Comparison of ENCODE assay signal across 27 mouse cellular contexts in the genomic region with DNA sequence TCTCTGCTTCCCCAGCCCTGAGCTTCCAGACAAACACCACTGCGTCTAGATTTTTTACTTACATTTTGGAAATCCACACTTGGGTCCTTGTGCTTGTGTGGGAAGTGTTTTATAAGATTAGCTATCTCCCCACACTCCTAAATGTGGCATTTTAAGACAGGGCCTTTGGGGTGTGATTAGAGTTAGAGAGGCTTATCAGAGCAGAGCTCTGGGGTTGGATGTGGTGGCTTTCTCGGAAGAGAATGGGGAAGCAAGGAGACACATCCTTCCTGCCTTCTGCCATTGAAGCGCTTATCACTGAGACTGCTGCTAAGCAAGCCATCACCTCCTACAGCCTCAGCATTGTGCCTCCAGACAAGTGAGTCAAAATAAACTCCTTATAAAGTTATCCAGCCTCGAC. TPM values are rescaled to one million over a fixed set of nuclear protein-coding genes. Genes with fewer than 3 reads are reported as not detected.
DNase-seq lines count a peak whose midpoint lies in the region; ATAC-seq and TF ChIP-seq lines count a peak whose summit lies in the region.
"Had no signal": no experiment of that assay in that cellular context is flagged by ENCODE, and none has a peak within 500 bp of the region (broad histone marks: within the 10 kb centered on the region; RNA-seq: fewer than 3 reads in every experiment).

No protein-coding gene starts in this region.

- DNase-seq in liver, embryonic 13.5 days: no peak
- no peak for DNase-seq in liver, embryonic 11.5 days (ENCODE audit: low spot score)
- peak; percentile 89 for DNase-seq in MEL (ENCODE audit: low read depth, low spot score)
- no peak for DNase-seq in hindbrain, postnatal 0 days (ENCODE audit: low spot score)
- DNase-seq in hindbrain, embryonic 11.5 days (ENCODE audit: low spot score): no peak
- no peak for DNase-seq in yolk sac, embryonic 10.5 days (ENCODE audit: low spot score)
- DNase-seq: adrenal gland, postnatal 14 days; cerebellum, adult 11 months; cerebellum, adult 2 months; cerebellum, adult 9-11 months; cerebellum, postnatal 25 days; embryo, embryonic 11 days; gastrocnemius, postnatal 25 days; heart, adult 2 months; heart, postnatal 14 days; heart, postnatal 4 days had no signal

- TF ChIP-seq EP300 in MEL (IDR thresholded peaks at IDR 0.05; ENCODE audit: low read depth in 1 of 2, low read length in 2 of 2): peak; percentile 95 to 96

- 8% methylated on average over 4 of the region's 4 CpGs for WGBS in liver, embryonic 13.5 days (ENCODE audit: insufficient replicate concordance)
- 28% methylated on average over 4 of the region's 4 CpGs for whole genome bisulfite sequencing in liver, embryonic 11.5 days
- 83% methylated on average over 4 of the region's 4 CpGs for WGBS in hindbrain, postnatal 0 days
- whole genome bisulfite sequencing in hindbrain, embryonic 11.5 days: 73% methylated on average over 4 of the region's 4 CpGs

- peak; percentile 66 for ATAC-seq in liver, embryonic 13.5 days (ENCODE audit: low read depth)
- no peak for ATAC-seq in liver, embryonic 11.5 days (replicated peaks; ENCODE audit: low FRiP score)
- peak; percentile 87 for ATAC-seq in common myeloid progenitor, adult 5-6 weeks (replicated peaks; ENCODE audit: low read depth, poor library complexity, severe bottlenecking)
- ATAC-seq in megakaryocyte-erythroid progenitor cell, adult 5-6 weeks (replicated peaks; ENCODE audit: low FRiP score, low TSS enrichment, poor library complexity, severe bottlenecking): peak; percentile 65
- no peak for ATAC-seq in hindbrain, postnatal 0 days
- no peak for ATAC-seq in hindbrain, embryonic 11.5 days (ENCODE audit: low FRiP score)
- ATAC-seq: forebrain, embryonic 15.5 days had no signal

- no peak for TF ChIP-seq POLR2A in MEL (IDR thresholded peaks at IDR 0.05; ENCODE audit: control insufficient read depth in 1 of 2, insufficient read depth in 1 of 2, low read depth in 1 of 2, low read length in 2 of 2, poor library complexity in 1 of 2)

- no peaks in the 10 kb centered on the region for H3K36me3 ChIP-seq in liver, embryonic 13.5 days
- no peaks in the 10 kb centered on the region for H3K36me3 ChIP-seq in liver, embryonic 11.5 days (ENCODE audit: control insufficient read depth, insufficient read depth, low read length)
- peaks cover 0 to 18% of the 10 kb centered on the region in 2 experiments; a peak in 2 of 4 replicates for H3K36me3 ChIP-seq in MEL (ENCODE audit: control insufficient read depth in 1 of 2, insufficient read depth in 2 of 2, low read length in 2 of 2)
- H3K36me3 ChIP-seq in hindbrain, postnatal 0 days (ENCODE audit: insufficient read depth, low read length): no peaks in the 10 kb centered on the region
- H3K36me3 ChIP-seq in hindbrain, embryonic 11.5 days (ENCODE audit: control insufficient read depth, insufficient read depth, low read length): no peaks in the 10 kb centered on the region
- H3K36me3 ChIP-seq: embryonic facial prominence, embryonic 10.5 days; embryonic facial prominence, embryonic 13.5 days; forebrain, embryonic 12.5 days; forebrain, embryonic 15.5 days; heart, embryonic 10.5 days; heart, embryonic 13.5 days; hindbrain, embryonic 12.5 days; hindbrain, embryonic 15.5 days had no signal

- TF ChIP-seq CTCF in MEL (IDR thresholded peaks at IDR 0.05 in 2 of 3, conservative IDR thresholded peaks at IDR 0.05 in 1 of 3; ENCODE audit: control insufficient read depth in 1 of 3, insufficient read depth in 1 of 3, low read depth in 2 of 3, low read length in 3 of 3, poor library complexity in 1 of 3, severe bottlenecking in 1 of 3): no peak
- no peak for TF ChIP-seq CTCF in hindbrain, postnatal 0 days (IDR thresholded peaks at IDR 0.05; ENCODE audit: low read depth)

- 0 out of 2 replicates have a peak, but pooled peaks cover 5% of the 10 kb centered on the region for H3K4me1 ChIP-seq in liver, embryonic 13.5 days (replicated peaks)
- H3K4me1 ChIP-seq in liver, embryonic 11.5 days (replicated peaks; ENCODE audit: control insufficient read depth, insufficient read depth, low read length): no peaks in the 10 kb centered on the region
- H3K4me1 ChIP-seq in MEL (ENCODE audit: control insufficient read depth in 1 of 2, insufficient read depth in 2 of 2, low read length in 2 of 2): peaks cover 0 to 16% of the 10 kb centered on the region in 2 experiments; a peak in 3 of 4 replicates
- H3K4me1 ChIP-seq in hindbrain, postnatal 0 days (ENCODE audit: insufficient read depth, low read length): no peaks in the 10 kb centered on the region
- H3K4me1 ChIP-seq in hindbrain, embryonic 11.5 days (replicated peaks; ENCODE audit: control insufficient read depth, insufficient read depth, low read length): no peaks in the 10 kb centered on the region
- H3K4me1 ChIP-seq: forebrain, embryonic 12.5 days; forebrain, embryonic 15.5 days; hindbrain, embryonic 12.5 days had no signal

- H3K9ac ChIP-seq in liver, embryonic 13.5 days: no peak overlapping the region
- no peak overlapping the region for H3K9ac ChIP-seq in liver, embryonic 11.5 days (ENCODE audit: low read depth, low read length)
- H3K9ac ChIP-seq in MEL (ENCODE audit: control insufficient read depth, low read depth, low read length, poor library complexity, severe bottlenecking): no peak overlapping the region
- no peak overlapping the region for H3K9ac ChIP-seq in hindbrain, postnatal 0 days (replicated peaks; ENCODE audit: low read length)
- H3K9ac ChIP-seq in hindbrain, embryonic 11.5 days (ENCODE audit: low read depth, low read length): no peak overlapping the region
- H3K9ac ChIP-seq: embryonic facial prominence, embryonic 13.5 days; forebrain, embryonic 12.5 days; forebrain, embryonic 15.5 days; heart, embryonic 13.5 days; hindbrain, embryonic 12.5 days; hindbrain, embryonic 15.5 days had no signal

- H3K27me3 ChIP-seq in liver, embryonic 13.5 days: no peaks in the 10 kb centered on the region
- no peaks in the 10 kb centered on the region; the same call in 1 of the 2 replicates for H3K27me3 ChIP-seq in liver, embryonic 11.5 days (replicated peaks; ENCODE audit: control insufficient read depth, insufficient read depth, low read length)
- no peaks in the 10 kb centered on the region for H3K27me3 ChIP-seq in MEL (ENCODE audit: control insufficient read depth in 1 of 2, insufficient read depth in 2 of 2, low read length in 2 of 2)
- no peaks in the 10 kb centered on the region for H3K27me3 ChIP-seq in hindbrain, postnatal 0 days (ENCODE audit: insufficient read depth, low read length)
- no peaks in the 10 kb centered on the region for H3K27me3 ChIP-seq in hindbrain, embryonic 11.5 days (ENCODE audit: control insufficient read depth, insufficient read depth, low read length)
- H3K27me3 ChIP-seq: embryonic facial prominence, embryonic 13.5 days; forebrain, embryonic 12.5 days; forebrain, embryonic 15.5 days; heart, embryonic 13.5 days; hindbrain, embryonic 12.5 days; hindbrain, embryonic 15.5 days had no signal

- H3K9me3 ChIP-seq in liver, embryonic 13.5 days (replicated peaks): no peaks in the 10 kb centered on the region
- H3K9me3 ChIP-seq in liver, embryonic 11.5 days (ENCODE audit: control insufficient read depth, low read length): no peaks in the 10 kb centered on the region
- H3K9me3 ChIP-seq in MEL (replicated peaks; ENCODE audit: insufficient read depth, low read length): no peaks in the 10 kb centered on the region
- H3K9me3 ChIP-seq in hindbrain, postnatal 0 days (ENCODE audit: low read length): no peaks in the 10 kb centered on the region
- no peaks in the 10 kb centered on the region for H3K9me3 ChIP-seq in hindbrain, embryonic 11.5 days (ENCODE audit: control insufficient read depth, low read length)
- H3K9me3 ChIP-seq: embryonic facial prominence, embryonic 10.5 days; embryonic facial prominence, embryonic 13.5 days; forebrain, embryonic 12.5 days; forebrain, embryonic 15.5 days; heart, embryonic 10.5 days; heart, embryonic 13.5 days; hindbrain, embryonic 12.5 days; hindbrain, embryonic 15.5 days had no signal

- no peak overlapping the region for H3K4me3 ChIP-seq in liver, embryonic 13.5 days (replicated peaks)
- H3K4me3 ChIP-seq in liver, embryonic 11.5 days (ENCODE audit: low read depth, low read length): no peak overlapping the region
- H3K4me3 ChIP-seq in MEL (ENCODE audit: control insufficient read depth in 1 of 2, insufficient read depth in 1 of 2, low read depth in 2 of 2, low read length in 2 of 2): no peak overlapping the region
- no peak overlapping the region for H3K4me3 ChIP-seq in hindbrain, postnatal 0 days (ENCODE audit: low read length)
- H3K4me3 ChIP-seq in hindbrain, embryonic 11.5 days (ENCODE audit: low read depth, low read length): no peak overlapping the region
- H3K4me3 ChIP-seq: embryonic facial prominence, embryonic 10.5 days; embryonic facial prominence, embryonic 13.5 days; erythroblast, embryonic 14.5 days; forebrain, embryonic 12.5 days; forebrain, embryonic 15.5 days; heart, adult 2 months; heart, embryonic 10.5 days; heart, embryonic 13.5 days; hindbrain, embryonic 12.5 days; hindbrain, embryonic 15.5 days had no signal

- no peak overlapping the region for H3K4me2 ChIP-seq in liver, embryonic 13.5 days
- H3K4me2 ChIP-seq in liver, embryonic 11.5 days: no peak overlapping the region
- no peak overlapping the region for H3K4me2 ChIP-seq in hindbrain, postnatal 0 days (ENCODE audit: low read depth, low read length)
- H3K4me2 ChIP-seq in hindbrain, embryonic 11.5 days (replicated peaks; ENCODE audit: low read depth, low read length): no peak overlapping the region
- H3K4me2 ChIP-seq: embryonic facial prominence, embryonic 13.5 days; forebrain, embryonic 12.5 days; forebrain, embryonic 15.5 days; heart, embryonic 13.5 days; hindbrain, embryonic 12.5 days; hindbrain, embryonic 15.5 days had no signal

- H3K79me2 ChIP-seq in MEL (ENCODE audit: control insufficient read depth, insufficient read depth, low read length, poor library complexity): no peaks in the 10 kb centered on the region

- TF ChIP-seq RAD21 in MEL (IDR thresholded peaks at IDR 0.05; ENCODE audit: low read depth, low read length): no peak

- no peak overlapping the region for H3K27ac ChIP-seq in liver, embryonic 13.5 days
- H3K27ac ChIP-seq in liver, embryonic 11.5 days (ENCODE audit: low read depth, low read length): no peak overlapping the region
- no peak overlapping the region for H3K27ac ChIP-seq in MEL (ENCODE audit: control insufficient read depth, low read depth, low read length)
- H3K27ac ChIP-seq in hindbrain, postnatal 0 days: no peak overlapping the region
- H3K27ac ChIP-seq in hindbrain, embryonic 11.5 days (ENCODE audit: low read depth, low read length): no peak overlapping the region
- H3K27ac ChIP-seq: embryonic facial prominence, embryonic 10.5 days; embryonic facial prominence, embryonic 13.5 days; forebrain, embryonic 12.5 days; forebrain, embryonic 15.5 days; heart, adult 2 months; heart, embryonic 10.5 days; heart, embryonic 13.5 days; hindbrain, embryonic 12.5 days; hindbrain, embryonic 15.5 days had no signal

RNA-seq across cellular contexts. Expression of a gene that starts 8.1 kb away (rescaled TPM):
- 3.8 and 5.1 TPM in 2 replicates for polyA plus RNA-seq in liver, embryonic 13.5 days (2015; fragmentation: Nextera tagmentation; extraction: Ambion mirVana)
- 17.9 TPM in 2 replicates for polyA plus RNA-seq in liver, embryonic 11.5 days (2014; fragmentation: Nextera tagmentation; extraction: Ambion mirVana)
- 3.1 and 3.5 TPM in 2 replicates for total RNA-seq in MEL (2012; rRNA removed)
- polyA plus RNA-seq in MEL (2012; ENCODE audit: insufficient read depth in 1 of 2, insufficient read length in 2 of 2, low read depth in 1 of 2, low replicate concordance in 2 of 2, missing spikeins in 1 of 2): 1 to 10 TPM in 1 of 2 experiments, not detected in 1; 6.1 TPM
- 9.2 and 12.0 TPM in 2 replicates for total RNA-seq in common myeloid progenitor, adult 5-6 weeks (2017)
- 1.7 and 2.7 TPM in 2 replicates for total RNA-seq in megakaryocyte-erythroid progenitor cell, adult 5-6 weeks (2014; fragmentation: Nextera tagmentation)
- total RNA-seq in megakaryocyte-erythroid progenitor cell, adult 5-6 weeks (2017): 1.2 and 1.9 TPM in 2 replicates
- 30.1 and 32.4 TPM in 2 replicates for total RNA-seq in hindbrain, postnatal 0 days (2014; rRNA removed)
- 20.7 and 21.6 TPM in 2 replicates for polyA plus RNA-seq in hindbrain, postnatal 0 days (2015; fragmentation: Nextera tagmentation; extraction: Ambion mirVana)
- 48.7 and 50.9 TPM in 2 replicates for polyA plus RNA-seq in hindbrain, embryonic 11.5 days (2014; fragmentation: Nextera tagmentation; extraction: Ambion mirVana)
- polyA plus RNA-seq: erythroblast, embryonic 14.5 days had no signal

Comparison
In these comparisons a context has a peak if more than half of its experiments do, and no peak if none do; other contexts are left out.
1. ATAC-seq: peak in liver, embryonic 13.5 days (single experiment), common myeloid progenitor, adult 5-6 weeks (single experiment) and megakaryocyte-erythroid progenitor cell, adult 5-6 weeks (single experiment); none in liver, embryonic 11.5 days (single experiment), hindbrain, postnatal 0 days (single experiment) and hindbrain, embryonic 11.5 days (single experiment).